ENCODE assay signal across 8 mouse cellular contexts in the genomic region with DNA sequence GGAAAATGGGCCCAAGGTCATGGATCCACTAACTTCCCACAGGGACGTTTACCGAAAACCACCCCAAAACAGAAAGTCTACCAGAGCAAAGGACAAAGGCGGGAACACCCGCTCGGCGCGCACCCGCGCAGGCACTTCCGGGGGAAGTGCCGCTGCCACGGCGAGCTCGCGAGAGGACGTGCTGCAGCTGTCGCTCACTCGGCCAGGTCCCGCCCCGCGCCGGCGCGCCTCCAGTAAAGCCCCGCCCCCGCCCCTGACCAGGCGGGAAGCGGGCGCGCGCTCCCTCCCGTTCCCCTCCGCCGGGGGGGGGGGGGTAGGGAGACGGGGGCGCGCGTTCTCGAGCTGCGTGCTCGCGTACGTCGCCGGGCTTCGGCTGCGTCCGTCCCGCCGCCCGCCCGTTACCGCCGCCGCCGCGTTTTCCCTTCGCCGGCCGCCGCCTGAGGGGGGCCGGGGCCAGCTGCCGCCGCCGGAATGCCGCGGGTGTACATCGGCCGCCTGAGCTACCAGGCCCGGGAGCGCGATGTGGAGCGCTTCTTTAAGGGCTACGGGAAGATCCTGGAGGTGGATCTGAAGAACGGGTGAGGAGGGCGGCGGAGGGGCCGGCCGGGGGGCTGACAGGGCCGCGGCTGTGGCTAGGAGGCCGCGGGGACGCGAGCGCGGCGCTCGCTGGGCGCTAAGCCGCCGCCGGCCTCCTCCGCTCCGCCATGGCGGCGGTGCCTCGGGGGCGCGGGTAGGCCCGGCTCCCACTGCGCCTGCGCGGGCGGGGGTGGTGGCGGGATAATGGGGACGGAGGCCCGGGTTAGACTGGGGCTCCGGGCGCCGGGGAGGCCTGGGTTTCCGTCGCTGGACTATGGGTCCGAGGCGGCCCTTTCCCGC. TPM values are rescaled to one million over a fixed set of nuclear protein-coding genes. Genes with fewer than 3 reads are reported as not detected.
DNase-seq lines count a peak whose midpoint lies in the region; ATAC-seq and TF ChIP-seq lines count a peak whose summit lies in the region.

TSS of gene Srsf4 (plus strand) at position 325 of the 876 bp plus-strand sequence.

- peaks cover 3% of the 10 kb centered on the region for H3K79me2 ChIP-seq in heart, adult 2 months (replicated peaks; ENCODE audit: control insufficient read depth, insufficient read depth, low read length)

- peak; percentile 65; the same call in 1 of the 2 replicates for TF ChIP-seq EP300 in heart, adult 2 months (IDR thresholded peaks at IDR 0.05; ENCODE audit: insufficient read depth, low read depth, low read length)

- H3K4me3 ChIP-seq in embryonic facial prominence, embryonic 13.5 days, result peak within 1 kb of the TSS; percentile 97
- H3K4me3 ChIP-seq in heart, adult 2 months, result peak within 1 kb of the TSS; percentile 98
- H3K4me3 ChIP-seq in limb, embryonic 13.5 days, result peak within 1 kb of the TSS; percentile 97
- H3K4me3 ChIP-seq in midbrain, embryonic 16.5 days (ENCODE audit: low read depth, low read length), result peak within 1 kb of the TSS; percentile 97

- ATAC-seq in embryonic facial prominence, embryonic 13.5 days (ENCODE audit: insufficient number of reproducible peaks, insufficient read depth, low FRiP score, low TSS enrichment, low read depth), result peak; percentile 90
- ATAC-seq in limb, embryonic 13.5 days (ENCODE audit: low FRiP score, low read depth), result peak; percentile 95
- peak; percentile 93 for ATAC-seq in midbrain, embryonic 16.5 days

- H3K4me1 ChIP-seq in embryonic facial prominence, embryonic 13.5 days, result peaks cover 36% of the 10 kb centered on the region
- peaks cover 20% of the 10 kb centered on the region for H3K4me1 ChIP-seq in heart, adult 2 months (ENCODE audit: control insufficient read depth, insufficient read depth, low read length)
- peaks cover 43% of the 10 kb centered on the region for H3K4me1 ChIP-seq in limb, embryonic 13.5 days
- H3K4me1 ChIP-seq in midbrain, embryonic 16.5 days (ENCODE audit: control insufficient read depth, insufficient read depth, low read length), result peaks cover 34% of the 10 kb centered on the region

- peak; percentile 99 for TF ChIP-seq POLR2A in heart, adult 2 months (IDR thresholded peaks at IDR 0.05; ENCODE audit: insufficient read depth, low read depth, low read length)

- no peaks in the 10 kb centered on the region for H3K36me3 ChIP-seq in embryonic facial prominence, embryonic 13.5 days
- peaks cover 24% of the 10 kb centered on the region for H3K36me3 ChIP-seq in heart, adult 2 months (ENCODE audit: control insufficient read depth, insufficient read depth, low read length)
- H3K36me3 ChIP-seq in limb, embryonic 13.5 days, result 0 out of 2 replicates have a peak, but pooled peaks cover 3% of the 10 kb centered on the region
- H3K36me3 ChIP-seq in midbrain, embryonic 16.5 days (ENCODE audit: control insufficient read depth, insufficient read depth, low read length), result no peaks in the 10 kb centered on the region

- H3K9ac ChIP-seq in embryonic facial prominence, embryonic 13.5 days, result peak within 1 kb of the TSS; percentile 100
- peak within 1 kb of the TSS; percentile 99 for H3K9ac ChIP-seq in heart, adult 2 months (ENCODE audit: low read depth, low read length)
- H3K9ac ChIP-seq in limb, embryonic 13.5 days, result peak within 1 kb of the TSS; percentile 100
- H3K9ac ChIP-seq in midbrain, embryonic 16.5 days (ENCODE audit: low read depth, low read length), result peak within 1 kb of the TSS; percentile 100

- H3K27ac ChIP-seq in embryonic facial prominence, embryonic 13.5 days, result peak within 1 kb of the TSS; percentile 100
- peak within 1 kb of the TSS; percentile 100 for H3K27ac ChIP-seq in heart, adult 2 months
- peak within 1 kb of the TSS; percentile 100 for H3K27ac ChIP-seq in limb, embryonic 13.5 days
- peak within 1 kb of the TSS; percentile 100 for H3K27ac ChIP-seq in midbrain, embryonic 16.5 days (ENCODE audit: low read length)

- intact Hi-C loops in heart, adult 2 months (cut with DNase I), result loop anchor here (2.0 kb wide), 1 partner anchor 41 kb away; no protein-coding TSS in a partner anchor

- peak; percentile 95 for DNase-seq in 3134 (ENCODE audit: extremely low read depth, insufficient read length, low spot score)
- DNase-seq in adrenal gland, postnatal 36 days, result peak; percentile 94 to 97
- DNase-seq in heart, adult 2 months, result peak; percentile 93 to 97
- peak; percentile 92 to 93 for DNase-seq in kidney, adult 8-10 months
- DNase-seq in spleen, postnatal 10 days (ENCODE audit: low spot score in 2 of 2), result peak; percentile 84 to 96

- WGBS in embryonic facial prominence, embryonic 13.5 days, result 1% methylated on average over 62 of the region's 116 CpGs
- under 1% methylated on average over 113 of the region's 116 CpGs for WGBS in heart, adult 2 months
- under 1% methylated on average over 79 of the region's 116 CpGs for WGBS in limb, embryonic 13.5 days
- WGBS in midbrain, embryonic 16.5 days, result under 1% methylated on average over 67 of the region's 116 CpGs

- no peak for TF ChIP-seq CTCF in heart, adult 2 months (IDR thresholded peaks at IDR 0.05)

- peak within 1 kb of the TSS; percentile 80 for H3K4me2 ChIP-seq in embryonic facial prominence, embryonic 13.5 days
- H3K4me2 ChIP-seq in limb, embryonic 13.5 days (replicated peaks), result peak within 1 kb of the TSS; percentile 90
- peak within 1 kb of the TSS; percentile 73 for H3K4me2 ChIP-seq in midbrain, embryonic 16.5 days (ENCODE audit: low read length)

- no peaks in the 10 kb centered on the region for H3K9me3 ChIP-seq in embryonic facial prominence, embryonic 13.5 days
- H3K9me3 ChIP-seq in limb, embryonic 13.5 days, result no peaks in the 10 kb centered on the region
- H3K9me3 ChIP-seq in midbrain, embryonic 16.5 days (replicated peaks; ENCODE audit: control insufficient read depth, low read length, poor library complexity, severe bottlenecking), result no peaks in the 10 kb centered on the region

- H3K27me3 ChIP-seq in embryonic facial prominence, embryonic 13.5 days, result no peaks in the 10 kb centered on the region
- no peaks in the 10 kb centered on the region for H3K27me3 ChIP-seq in heart, adult 2 months (ENCODE audit: control insufficient read depth, insufficient read depth, low read length)
- H3K27me3 ChIP-seq in limb, embryonic 13.5 days, result no peaks in the 10 kb centered on the region
- no peaks in the 10 kb centered on the region for H3K27me3 ChIP-seq in midbrain, embryonic 16.5 days (ENCODE audit: control insufficient read depth, insufficient read depth, low read depth, low read length)

RNA-seq across cellular contexts. Expression of gene Srsf4, which starts in this region (rescaled TPM):
- total RNA-seq in adrenal gland, postnatal 36 days (2021), result 10 to 100 TPM; 59.3 to 63.3 TPM
- 126 and 127 TPM in 2 replicates for polyA plus RNA-seq in embryonic facial prominence, embryonic 13.5 days (2015; fragmentation: Nextera tagmentation; extraction: Ambion mirVana)
- 10 to 100 TPM; 31.9 to 34.9 TPM for total RNA-seq in heart, adult 2 months (2021)
- polyA plus RNA-seq in heart, adult 2 months (2012; rRNA removed), result 20.4 and 22.4 TPM in 2 replicates
- 123 and 129 TPM in 2 replicates for polyA plus RNA-seq in limb, embryonic 13.5 days (2015; fragmentation: Nextera tagmentation; extraction: Ambion mirVana)
- 100 and 112 TPM in 2 replicates for polyA plus RNA-seq in midbrain, embryonic 16.5 days (2015; fragmentation: Nextera tagmentation; extraction: Ambion mirVana)

Comparison
In these comparisons a context has a peak if more than half of its experiments do, and no peak if none do; other contexts are left out.
1. Peak in every context shown above with its lines: DNase-seq, ATAC-seq, H3K4me3 ChIP-seq and H3K27ac ChIP-seq.